Mouse (Mus musculus): ENCODE results near the gene Tmem217. TPM values are rescaled to one million over a fixed set of nuclear protein-coding genes. Genes with fewer than 3 reads are reported as not detected.
"Not testable (repeated sequence)": the region's sequence is repeated elsewhere in the genome, so short reads cannot be mapped to it uniquely, and the experiment has no call there.

The Tmem217 gene
- polyA plus RNA-seq, 1 experiment from 2014 or later, result 1.2 TPM

DNA sequence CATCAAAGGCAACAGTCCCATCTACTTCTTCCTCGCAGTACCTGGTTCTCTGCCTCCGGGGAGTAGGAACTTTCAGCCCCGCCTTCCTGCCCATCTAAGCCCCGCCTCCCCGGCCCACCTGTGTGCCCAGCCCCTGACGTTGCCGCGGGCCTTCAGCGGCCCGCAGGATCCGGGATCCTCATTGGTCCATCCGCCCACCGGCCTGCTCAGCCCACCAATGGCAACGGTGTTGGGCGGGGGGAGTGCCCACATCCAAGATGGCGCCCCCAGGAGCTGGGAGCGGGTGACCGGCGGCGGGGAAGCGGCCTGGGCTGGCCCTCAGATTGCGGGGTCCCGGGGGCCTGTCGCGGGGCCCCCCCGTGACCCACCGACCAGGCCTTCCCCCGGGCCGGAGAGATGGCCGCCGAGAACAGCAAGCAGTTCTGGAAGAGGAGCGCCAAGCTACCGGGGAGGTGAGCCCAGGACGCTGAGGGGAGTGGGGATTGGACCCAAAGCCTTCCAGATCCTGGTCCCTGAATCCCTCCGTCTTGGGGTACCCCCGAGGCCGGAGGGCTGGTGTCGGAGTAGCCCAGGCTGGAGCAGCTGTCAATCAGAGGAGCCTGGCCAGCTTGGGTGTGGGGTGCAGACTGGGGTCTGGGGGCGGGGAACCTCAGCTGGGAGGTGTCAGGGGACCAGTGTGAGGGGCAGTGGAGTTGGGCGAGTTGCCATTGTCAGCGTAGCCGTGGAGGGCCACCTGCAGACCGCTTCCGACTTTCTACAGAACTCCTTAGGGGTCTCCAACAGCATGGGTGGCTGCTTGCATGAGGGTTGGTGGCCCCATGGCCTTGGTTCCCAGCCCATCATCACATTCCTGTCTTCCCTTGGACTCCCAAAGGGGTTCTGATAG lies 2.4 kb downstream of the Tmem217 start, which contains the start of the genes Gm17657 and Tbc1d22b:
Gene Gm17657, minus strand, starts transcription at position 96 of the 886 bp plus-strand sequence.
Gene Tbc1d22b, plus strand, starts transcription at position 243 of the 886 bp plus-strand sequence.
- peak; percentile 96 for DNase-seq (ENCODE audit: low spot score)

DNA sequence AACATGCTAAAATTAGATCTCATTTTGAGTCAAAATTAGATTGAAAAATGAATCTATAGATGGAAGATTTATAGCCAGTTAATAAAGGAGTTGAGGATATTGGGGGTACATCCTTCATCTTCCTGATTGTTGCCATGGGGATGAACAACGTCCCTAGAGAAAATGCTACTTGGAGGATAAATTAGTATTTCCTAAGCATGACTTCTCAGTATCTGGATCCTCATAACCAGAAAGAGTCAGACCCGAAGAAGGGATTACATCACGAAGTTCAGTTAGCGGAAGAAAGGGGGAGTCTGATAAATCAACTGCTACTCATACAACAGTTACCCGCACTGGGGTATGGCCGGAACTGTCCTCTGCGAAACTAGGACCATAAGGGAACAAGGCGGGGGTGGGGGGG lies 3.2 kb downstream of the Tmem217 start:
- DNase-seq (ENCODE audit: low spot score), result no peak

DNA sequence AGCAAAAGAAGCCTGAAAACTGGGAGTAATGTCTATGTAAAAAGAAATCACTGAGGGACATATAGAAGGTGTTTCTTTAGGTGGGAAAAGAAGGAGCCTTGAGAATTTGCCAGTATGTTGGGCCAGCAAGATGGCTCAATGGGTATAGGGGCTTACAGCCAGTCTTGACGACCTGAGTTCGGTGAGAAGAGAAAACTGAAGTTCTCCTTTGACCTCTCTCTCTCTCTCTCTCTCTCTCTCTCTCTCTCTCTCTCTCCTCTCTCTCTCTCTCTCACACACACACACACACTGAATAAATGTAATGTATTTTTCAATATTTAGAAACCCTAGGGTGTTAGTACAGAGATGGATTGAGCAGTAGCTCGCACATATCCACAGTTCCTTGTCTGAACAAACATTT lies 3.7 kb downstream of the Tmem217 start:
- DNase-seq (ENCODE audit: low spot score), result no peak

DNA sequence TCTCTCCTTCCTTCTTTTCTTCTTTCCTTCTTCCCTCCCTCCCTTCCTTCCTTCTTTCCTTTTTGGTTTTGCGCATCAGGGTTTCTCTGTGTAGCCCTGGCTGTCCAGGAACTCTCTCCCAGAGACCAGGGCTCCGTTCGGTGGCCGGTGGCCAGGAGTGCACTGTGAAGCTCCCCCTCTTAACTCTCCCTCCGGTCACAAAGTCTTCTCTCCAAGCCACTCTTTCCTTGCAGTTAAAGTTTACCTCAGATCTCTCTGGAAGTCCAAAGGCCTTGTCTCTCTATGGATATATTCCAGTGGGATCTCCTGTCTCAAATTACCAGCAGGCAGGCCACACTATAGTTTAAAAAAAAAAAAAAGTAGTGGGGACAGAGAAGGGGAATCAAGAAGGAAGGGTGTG lies 6.9 kb downstream of the Tmem217 start:
- no peak for DNase-seq (ENCODE audit: low spot score)

DNA sequence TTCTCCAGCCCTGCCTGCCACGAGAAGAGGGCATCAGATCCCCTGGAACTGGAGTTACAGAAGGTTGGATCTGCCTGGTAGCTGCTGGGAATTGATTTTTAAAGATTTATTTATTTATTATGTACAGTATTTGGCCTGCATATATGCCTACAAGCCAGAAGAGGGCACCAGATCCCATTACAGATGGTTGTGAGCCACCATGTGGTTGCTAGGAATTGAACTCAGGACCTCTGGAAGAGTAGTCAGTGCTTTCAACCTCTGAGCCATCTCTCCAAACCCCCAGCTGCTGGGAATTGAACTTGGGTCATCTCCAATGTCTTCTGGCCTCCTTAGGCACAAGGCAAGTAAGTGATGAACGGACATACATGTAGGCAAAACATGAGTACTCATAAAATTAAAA lies 8.1 kb downstream of the Tmem217 start:
- DNase-seq (ENCODE audit: low spot score), result no peak

DNA sequence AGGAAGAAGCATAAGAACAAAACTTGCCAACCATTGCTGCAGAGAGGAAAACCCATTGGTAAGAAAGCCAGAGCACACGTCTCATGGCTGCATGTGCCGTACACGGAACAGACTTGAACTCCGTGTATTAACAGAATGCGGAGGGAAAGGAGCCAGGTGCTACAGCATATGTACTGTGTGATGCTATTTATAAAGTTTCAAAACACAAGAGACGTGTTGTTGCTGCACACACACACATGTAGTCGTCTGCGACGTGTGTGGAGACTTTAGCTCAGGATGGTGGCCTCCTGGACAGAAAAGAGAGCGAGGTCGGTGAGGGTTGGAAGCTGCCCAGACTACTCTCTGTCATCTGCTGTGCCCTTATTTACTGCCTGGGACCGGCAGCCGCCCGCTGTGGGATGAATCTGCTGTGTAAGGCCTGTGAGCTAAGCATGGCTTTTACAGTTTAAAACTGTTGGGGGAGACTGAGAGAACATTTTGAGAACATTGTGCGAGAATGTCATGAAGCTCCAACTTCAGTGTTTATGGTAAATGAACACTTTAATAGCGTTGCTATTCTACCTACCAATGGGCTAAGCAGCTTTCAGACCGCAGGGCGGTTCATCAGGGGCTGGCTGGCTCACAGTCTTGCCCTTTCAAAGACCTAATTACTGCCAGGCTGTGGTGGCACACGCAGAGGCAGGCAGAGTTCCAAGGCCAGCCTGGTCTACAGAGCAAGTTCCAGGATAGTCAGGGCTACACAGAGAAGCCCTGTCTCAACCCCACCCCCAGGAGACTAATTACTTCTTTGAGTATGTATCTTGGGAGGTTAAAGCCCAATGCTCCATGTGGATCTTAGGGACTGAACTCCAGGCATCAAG lies 9.1 kb downstream of the Tmem217 start:
- no peak for DNase-seq (ENCODE audit: low spot score)

DNA sequence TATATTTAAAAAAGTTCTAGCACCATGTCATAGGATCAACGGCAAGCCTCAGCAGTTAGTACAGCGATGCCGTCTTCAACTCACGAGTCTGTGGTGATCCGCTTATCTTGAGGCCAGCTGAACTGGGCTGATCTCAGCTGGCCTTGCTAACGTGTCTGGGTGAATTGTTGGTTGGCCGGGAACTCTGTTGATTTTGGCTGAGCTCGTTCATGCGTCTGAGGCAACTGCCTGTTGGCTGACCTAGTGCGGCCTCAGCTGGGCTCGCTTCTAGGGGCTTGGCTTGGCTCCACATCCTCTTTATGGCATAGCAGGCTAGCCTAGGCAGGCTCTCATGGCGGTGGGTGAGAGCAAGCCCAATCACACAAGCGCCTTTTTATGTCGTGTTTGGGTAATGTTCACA lies 10.8 kb downstream of the Tmem217 start:
- DNase-seq (ENCODE audit: low spot score), result no peak

DNA sequence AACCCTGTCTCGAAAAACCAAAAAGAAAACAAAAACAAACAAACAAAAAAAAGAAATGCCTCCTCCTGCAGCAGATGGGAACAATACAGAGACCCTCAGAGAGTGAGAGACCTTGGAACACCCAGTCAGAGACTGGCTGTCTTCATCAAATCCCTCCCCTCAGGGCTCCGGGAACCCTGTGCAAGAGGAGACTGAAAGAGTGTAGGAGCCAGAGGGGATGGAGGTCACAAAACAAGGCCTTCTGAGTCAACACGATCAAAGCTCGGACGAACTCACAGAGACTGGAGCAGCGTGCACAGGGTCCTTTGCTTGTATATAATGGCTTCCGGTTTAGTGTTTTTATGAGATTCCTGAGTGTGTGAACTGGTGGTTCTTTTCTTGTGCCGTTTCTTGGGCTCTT lies 11.8 kb downstream of the Tmem217 start:
- no peak for DNase-seq (ENCODE audit: low spot score)

DNA sequence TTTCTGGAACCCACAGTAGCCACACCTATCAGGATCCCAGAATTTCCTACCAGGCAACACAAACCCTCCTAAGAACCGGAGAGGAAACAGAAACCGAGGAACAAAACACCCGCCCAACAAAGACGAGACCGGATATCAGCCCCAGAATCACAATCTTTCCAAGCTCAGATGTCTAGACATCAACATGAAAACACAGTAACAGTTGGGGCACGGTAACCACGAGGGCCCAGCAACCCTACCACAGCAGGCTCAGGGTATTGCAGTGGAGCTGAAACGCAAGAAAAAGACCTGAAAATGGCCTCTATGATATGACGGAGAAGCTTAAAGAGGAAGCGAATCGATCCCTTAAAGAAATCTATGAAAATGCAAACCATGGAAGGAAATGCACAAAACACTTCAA lies 18.3 kb downstream of the Tmem217 start:
- DNase-seq (ENCODE audit: low spot score), result peak; percentile 61

DNA sequence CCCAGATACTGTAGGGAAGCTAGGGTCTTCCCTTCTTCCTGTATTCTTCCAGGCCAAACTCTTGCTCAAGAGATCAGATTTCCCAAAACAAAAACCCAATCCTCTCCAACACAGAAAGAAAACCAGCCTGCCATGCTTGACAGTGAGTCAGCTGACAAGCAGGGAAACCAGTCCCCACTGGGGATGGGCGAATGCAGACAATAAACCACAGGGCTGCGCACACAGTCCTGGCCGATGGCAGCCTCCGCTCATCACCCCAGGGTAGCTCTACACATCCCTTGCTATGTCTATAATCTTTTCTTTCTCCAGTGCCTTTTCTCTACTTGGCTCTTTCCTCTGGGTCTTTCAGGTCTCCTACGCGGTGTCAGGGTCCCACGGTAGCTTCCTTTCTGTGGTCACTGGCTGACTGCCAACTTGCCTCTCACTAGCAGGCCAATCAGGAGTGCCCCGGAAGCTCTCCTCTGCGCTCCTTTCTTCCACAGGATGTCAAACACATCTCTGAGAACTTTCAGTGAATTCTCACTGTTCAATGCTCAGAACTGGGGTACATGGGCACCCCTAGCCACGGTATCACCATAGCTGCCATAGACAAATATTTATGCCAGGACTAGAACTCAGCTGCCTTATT lies 20.3 kb downstream of the Tmem217 start:
- DNase-seq (ENCODE audit: low spot score), result peak; percentile 92

DNA sequence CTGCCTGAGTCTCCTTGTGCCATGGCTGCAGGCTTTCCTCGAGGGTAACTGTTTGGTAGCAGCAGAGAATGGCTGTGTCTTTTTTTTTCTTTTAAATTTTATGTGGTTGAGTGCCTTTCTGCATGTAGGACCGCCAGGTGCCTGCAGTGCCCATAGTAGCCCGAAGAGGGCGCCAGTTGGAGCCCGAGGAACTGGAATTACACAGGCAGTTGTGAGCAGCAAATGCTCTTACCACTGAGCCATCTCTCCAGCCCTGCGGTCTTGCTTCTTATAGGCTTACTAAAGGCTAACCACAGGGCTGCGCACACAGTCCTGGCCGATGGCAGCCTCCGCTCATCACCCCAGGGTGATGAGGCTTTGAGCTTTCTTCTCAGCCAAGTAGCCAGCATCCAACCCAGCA lies 20.9 kb downstream of the Tmem217 start:
- DNase-seq (ENCODE audit: low spot score), result peak; percentile 62

DNA sequence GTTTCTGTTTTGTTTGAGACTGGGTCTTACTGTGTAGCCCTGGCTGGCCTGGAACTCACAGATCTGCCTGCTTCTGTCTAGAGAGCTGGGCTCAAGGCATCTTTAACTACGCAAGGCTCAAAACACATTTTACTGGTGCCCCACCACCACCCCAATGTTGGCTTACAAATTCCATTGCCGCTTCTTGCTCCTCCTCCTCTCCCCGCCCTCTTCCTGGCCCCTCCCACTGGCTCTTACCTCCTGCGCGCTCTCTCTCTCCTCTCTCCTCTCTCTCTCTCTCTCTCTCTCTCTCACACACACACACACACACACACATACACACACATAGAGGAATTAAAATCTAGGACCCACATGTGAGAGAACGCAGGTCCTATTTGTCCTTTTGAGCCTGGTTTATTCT lies 21.7 kb downstream of the Tmem217 start:
- no peak for DNase-seq (ENCODE audit: low spot score)

DNA sequence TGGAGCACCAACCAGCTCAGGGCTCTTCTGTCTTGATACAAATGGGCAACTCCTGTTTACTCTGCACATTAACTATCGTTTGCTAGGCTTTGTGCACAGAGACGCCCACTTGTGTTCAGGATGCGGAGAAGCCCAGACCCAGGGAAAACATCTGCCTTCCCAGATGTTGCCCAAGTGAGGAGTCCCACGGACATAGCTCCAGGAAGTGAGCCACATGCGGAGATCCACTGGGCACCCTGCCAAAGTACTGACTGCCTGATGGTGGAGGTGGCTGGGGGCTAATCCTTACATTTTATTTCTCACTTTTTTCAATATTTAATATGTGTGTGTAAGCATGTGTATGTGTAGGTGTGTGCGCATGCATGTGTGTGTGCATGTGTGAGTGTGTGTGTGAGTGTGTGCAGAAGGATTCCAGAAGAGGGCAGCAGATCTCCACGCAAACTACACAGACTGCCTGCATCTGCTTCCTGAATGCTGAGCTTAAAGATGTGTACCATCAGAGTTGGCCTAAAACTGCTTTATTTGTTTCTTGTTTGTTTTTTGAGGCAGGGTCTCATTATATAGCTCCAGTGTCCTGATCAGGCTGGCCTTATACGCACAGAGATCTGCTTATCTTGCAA lies 23.5 kb downstream of the Tmem217 start:
- peak; percentile 57 for DNase-seq (ENCODE audit: low spot score)

DNA sequence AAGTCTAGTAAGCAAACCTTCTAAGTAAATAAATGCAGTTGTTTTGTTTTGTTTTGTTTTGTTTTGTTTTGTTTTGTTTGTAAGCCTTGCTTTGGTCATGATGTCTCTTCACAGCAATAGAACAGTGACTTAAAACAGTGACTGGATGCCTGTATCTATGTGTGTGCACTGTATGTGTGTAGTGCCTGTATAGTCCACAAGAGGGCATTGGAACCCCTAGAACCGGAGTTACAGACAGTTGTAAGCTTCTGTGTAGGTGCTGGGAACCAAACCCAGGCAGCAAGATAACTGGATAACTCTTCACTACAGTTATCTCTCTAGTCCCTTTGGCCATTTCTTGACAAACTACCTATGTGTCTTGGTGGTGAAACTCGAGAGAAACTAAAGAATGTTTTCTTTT lies 26.6 kb downstream of the Tmem217 start:
- no peak for DNase-seq (ENCODE audit: low spot score)

DNA sequence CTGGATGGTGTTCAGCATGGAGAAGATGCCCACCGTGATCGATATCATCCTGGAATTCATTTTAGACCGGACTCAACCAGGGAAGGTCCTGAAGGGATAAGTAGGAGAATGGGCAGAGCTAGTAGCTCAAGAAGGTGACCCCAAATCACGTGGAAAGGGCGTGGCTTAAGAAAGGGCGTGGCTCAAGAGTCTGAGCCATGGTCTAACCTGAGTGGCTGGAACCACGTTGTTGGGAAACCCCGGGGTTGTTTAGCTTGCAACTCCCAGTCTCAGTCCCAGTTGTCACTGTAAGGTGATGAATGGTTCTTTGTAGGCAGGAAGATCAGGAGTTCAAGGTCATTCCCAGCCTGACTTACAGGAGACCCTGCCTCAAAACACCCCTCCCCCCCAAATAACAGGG lies 32.5 kb downstream of the Tmem217 start:
- DNase-seq (ENCODE audit: low spot score), result no peak

DNA sequence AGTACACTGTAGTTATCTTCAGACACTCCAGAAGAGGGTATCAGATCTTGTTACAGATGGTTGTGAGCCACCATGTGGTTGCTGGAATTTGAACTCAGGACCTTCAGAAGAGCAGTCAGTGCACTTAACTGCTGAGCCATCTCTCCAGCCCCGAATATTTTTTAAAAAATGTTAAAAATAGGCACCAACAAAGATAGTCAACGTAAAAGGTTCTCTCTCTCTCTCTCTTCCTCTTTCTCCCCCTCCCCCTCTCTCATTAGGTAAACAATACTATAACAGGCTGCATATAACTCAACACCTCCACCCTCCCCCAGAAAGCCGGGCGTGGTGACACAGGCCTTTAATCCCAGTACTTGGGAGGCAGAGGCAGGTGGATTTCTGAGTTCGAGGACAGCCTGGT lies 33.5 kb downstream of the Tmem217 start:
- DNase-seq (ENCODE audit: low spot score), result not testable (repeated sequence)

DNA sequence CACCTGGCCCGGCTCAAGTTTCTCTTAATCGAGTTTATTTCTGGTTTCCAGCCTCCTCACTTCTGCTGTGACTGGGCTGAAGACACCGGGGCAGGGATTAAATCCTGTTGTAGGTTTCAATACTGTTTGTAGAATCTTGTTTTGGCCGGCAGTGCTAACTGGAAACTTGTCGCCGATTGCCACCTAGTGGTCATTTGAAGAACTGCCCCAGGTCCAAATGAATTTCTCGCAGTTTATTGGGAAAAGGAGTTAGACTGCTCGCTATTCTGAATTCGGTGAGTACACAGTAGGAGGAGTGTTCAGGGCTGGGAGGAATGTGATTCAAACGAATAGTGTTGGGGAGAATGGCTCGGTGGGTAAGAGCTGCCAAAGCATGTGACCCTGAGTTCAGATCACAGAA lies 37.8 kb downstream of the Tmem217 start:
- peak; percentile 79 for DNase-seq (ENCODE audit: low spot score)

DNA sequence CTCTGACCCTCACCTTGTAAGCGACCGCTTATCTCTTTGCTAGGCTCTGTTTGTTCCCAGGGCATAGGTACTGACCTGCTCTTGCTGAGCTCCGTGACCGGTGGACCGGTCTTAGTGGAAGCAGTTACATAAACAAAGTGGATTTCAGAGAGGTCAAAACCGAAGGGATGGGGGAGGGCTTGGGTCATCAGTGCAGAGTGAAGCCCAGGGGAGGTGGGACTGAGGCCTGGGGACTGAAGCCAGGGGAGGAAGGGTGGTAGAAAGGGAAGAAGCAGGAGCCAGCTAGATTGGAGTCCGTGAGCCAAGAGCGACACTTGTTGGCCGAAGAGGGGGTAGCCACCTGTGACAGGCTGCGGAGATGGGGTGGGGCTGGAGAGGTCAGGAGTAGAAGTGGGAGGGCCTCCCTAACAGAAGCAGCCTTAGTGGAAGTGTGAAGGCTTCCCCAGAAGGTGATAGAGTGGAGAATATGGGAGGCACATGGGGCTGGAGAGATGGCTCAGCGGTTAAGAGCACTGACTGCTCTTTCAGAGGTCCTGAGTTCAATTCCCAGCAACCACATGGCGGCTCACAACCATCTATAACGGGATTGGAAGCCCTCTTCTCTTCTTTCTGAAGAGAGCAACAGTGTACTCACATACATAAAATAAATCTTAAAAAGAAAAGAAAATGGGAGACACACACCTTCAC lies 39.0 kb downstream of the Tmem217 start:
- DNase-seq (ENCODE audit: low spot score), result peak; percentile 66

DNA sequence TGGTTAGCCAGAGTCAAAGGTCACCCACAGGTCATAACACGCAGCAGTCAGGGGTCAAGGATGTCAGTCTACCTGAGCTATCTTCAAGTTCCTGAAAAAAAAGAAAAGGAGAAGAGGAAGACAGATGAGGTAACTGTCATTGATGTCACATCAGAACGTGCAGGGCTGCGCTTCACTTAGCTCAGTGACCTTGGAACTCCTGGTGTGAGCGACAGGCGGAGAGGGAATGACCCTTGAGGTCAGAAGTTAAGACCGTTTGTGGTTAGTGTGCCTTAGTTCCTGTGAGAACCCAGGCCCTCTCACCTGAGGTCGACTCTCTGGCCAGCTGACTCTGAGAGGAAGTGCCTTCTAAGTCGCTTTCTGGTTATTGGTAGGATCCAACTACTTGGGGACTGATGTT lies 41.5 kb downstream of the Tmem217 start:
- DNase-seq (ENCODE audit: low spot score), result no peak

DNA sequence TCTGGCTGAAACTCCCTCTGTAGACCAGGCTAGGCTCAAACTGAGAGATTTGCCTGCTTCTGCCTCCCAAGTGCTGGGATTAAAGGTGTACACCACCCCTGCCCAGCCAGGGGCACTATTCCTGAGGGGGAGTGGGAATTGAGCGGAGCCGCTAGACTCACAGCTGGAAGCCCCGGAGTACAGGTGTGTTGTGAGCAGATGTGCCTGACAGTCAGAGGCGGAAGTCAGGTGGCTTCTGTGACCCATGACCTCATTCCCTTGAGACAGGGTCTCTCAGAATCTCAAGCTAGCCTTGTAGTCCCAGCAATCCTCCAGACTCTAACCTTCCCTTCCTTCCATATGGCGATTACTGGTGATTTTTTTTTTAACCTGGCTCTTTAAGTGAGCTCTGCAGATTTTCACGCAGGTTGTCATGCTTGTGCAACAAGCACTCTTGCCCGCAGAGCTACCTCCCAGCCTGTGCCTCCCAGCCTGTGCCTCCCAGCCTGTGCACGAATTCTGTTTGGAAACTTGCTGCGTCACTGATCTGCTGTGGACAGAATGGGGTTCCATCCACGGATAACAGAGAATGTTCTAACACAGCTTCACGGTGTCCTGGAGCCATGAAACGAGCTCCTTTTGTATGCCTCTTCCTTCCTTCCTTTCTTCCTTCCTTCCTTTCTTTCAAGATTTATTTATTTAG lies 43.1 kb downstream of the Tmem217 start:
- no peak for DNase-seq (ENCODE audit: low spot score)

Data from thymus, postnatal 0 days (tissue).